Mouse (Mus musculus): ENCODE data around the gene Plcb4. TPM values are rescaled to one million over a fixed set of nuclear protein-coding genes. Genes with fewer than 3 reads are reported as not detected.
A peak's percentile ranks its signal among the peaks of the same experiment; 100 is the strongest.

Plcb4 gene
- polyA plus RNA-seq, 1 experiment: 37.9 TPM

DNA sequence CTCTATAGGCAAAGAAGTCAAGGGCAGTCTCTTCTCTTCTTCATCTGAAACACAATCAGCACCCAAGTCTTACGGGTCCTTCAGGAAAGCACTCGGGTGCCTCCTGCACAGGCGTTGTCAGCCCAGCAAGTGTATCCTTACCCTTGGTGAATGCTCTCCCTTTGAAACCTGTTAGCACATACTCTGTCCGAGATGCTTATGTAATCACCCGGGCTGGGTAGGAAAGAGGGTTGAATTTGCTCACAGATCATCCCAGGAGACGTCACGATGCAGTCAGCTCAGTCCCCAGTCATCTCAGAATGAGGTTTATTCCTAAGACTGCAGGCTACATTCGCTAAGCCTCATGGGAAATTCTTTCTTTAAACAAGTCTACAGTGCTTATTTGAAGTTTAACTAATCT, 184.9 kb downstream of the Plcb4 start:
- Histone ChIP-seq H3K27ac (replicated peaks; ENCODE audit: low read depth, low read length) (peak overlapping the region; percentile 94), H3K4me1 (ENCODE audit: control insufficient read depth, insufficient read depth, insufficient read length, low read length) (peaks cover 19% of the 10 kb centered on the region), H3K4me3 (ENCODE audit: insufficient read depth, low read depth, low read length) (peak overlapping the region; percentile 27; the same call in 1 of the 2 replicates)

DNA sequence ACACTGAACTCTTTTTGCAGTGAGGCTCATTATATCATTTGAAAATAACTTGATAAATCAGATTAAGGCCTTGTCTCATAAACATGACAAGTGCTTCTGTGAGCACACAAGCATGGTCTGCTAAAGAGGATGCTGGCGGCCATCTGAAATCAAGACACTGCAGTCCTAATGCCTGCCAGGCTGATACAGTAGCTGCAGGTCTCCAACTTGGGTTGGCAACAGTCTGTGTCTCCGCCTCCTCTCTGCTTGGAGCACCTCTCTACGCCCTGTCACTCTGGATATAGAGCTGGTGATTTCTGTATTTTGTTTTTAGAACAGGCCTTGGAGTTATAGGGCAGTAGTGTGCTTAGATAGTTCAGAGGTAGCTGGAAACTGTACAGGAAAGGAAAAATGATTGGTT, 188.1 kb downstream of the Plcb4 start:
- peaks cover 19% of the 10 kb centered on the region for H3K4me1 ChIP-seq (ENCODE audit: control insufficient read depth, insufficient read depth, insufficient read length, low read length)
- peak overlapping the region; percentile 29; the same call in 1 of the 2 replicates for H3K27ac ChIP-seq (replicated peaks; ENCODE audit: low read depth, low read length)
- H3K4me3 ChIP-seq (ENCODE audit: insufficient read depth, low read depth, low read length): no peak overlapping the region

DNA sequence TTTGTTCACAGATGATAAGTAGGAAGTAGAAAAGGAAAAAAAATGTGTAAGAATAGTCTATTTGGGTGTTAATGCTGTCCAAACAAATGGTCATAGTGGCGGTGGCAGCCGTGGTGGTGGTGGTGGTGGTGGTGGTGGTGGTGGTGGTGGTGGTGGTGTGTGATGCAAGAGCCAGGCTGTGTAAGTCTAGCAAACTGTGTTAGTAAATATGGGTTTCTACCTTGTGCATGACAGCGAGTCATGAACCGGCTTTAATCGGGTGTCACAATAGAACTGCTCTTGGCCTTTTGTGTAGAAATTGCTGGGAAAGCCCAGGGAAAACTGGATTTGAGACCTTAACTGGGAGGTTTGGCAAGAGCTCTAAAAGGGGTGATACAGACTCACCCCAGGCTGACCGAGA, 188.9 kb downstream of the Plcb4 start:
- H3K4me1 ChIP-seq (ENCODE audit: control insufficient read depth, insufficient read depth, insufficient read length, low read length): peaks cover 22% of the 10 kb centered on the region
- no peak overlapping the region for H3K4me3 ChIP-seq (ENCODE audit: insufficient read depth, low read depth, low read length)
- peak overlapping the region; percentile 76 for H3K27ac ChIP-seq (replicated peaks; ENCODE audit: low read depth, low read length)

DNA sequence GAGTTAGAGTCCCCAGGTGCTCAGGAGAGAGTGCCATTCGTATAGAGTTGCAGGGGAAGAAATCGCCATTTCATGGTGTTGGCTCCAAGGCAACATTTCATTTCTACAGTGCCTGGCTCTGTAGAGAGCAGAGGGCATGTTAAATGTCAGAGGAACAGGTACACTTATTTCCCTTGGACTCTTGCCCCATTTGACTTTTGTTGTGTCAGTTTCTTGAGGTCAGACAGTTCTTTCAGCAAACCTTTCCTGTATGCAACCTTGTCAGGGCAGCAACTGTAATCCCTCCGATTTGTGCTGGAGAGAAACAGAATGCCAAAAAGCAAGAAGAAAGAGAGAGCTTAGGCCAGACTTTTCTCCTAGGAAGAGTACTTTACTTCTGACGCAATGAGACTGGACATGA, 189.4 kb downstream of the Plcb4 start:
- peaks cover 20% of the 10 kb centered on the region for H3K4me1 ChIP-seq (ENCODE audit: control insufficient read depth, insufficient read depth, insufficient read length, low read length)
- no peak overlapping the region for H3K4me3 ChIP-seq (ENCODE audit: insufficient read depth, low read depth, low read length)
- H3K27ac ChIP-seq (replicated peaks; ENCODE audit: low read depth, low read length): peak overlapping the region; percentile 76

DNA sequence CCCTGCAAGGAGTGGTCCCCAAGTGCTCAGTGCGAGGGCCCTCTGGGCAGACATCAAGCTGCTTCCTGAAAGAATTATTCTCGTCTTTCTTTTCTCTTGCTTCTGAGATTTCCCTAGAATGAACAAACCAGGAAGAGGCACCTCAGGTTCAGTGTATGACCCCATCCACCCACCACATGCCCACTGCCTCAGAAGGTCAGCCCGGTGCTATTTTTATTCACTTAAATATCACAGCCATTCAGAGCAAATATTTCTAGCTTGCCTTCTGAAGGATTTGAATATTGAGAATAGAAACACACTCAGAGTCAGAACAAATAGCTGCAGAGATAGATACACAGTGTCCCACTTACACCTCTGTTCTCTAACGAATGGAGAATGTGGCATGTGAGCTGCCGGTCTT, 193.2 kb downstream of the Plcb4 start:
- Histone ChIP-seq H3K4me3 (ENCODE audit: insufficient read depth, low read depth, low read length) (no peak overlapping the region), H3K27ac (replicated peaks; ENCODE audit: low read depth, low read length) (peak overlapping the region; percentile 77), H3K4me1 (ENCODE audit: control insufficient read depth, insufficient read depth, insufficient read length, low read length) (peaks cover 31% of the 10 kb centered on the region)

DNA sequence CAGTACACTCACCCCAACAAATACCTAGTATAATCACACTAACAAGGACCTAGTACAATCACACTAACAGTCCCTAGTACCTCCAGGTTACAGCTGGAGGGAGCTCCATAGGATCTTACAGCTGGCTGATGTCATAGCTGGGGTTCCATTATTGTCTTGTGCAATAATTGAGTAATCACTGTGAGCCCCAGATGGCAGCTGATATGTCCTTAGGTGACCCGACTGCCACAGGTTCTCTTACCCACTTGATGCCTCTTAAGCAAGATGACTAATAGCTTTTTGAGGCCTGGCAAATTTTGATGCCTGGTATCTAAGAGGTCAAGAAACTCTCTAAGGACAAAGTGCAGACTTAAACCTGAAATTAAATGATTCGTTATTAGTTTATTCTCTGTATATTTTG, 194.3 kb downstream of the Plcb4 start:
- Histone ChIP-seq H3K4me1 (ENCODE audit: control insufficient read depth, insufficient read depth, insufficient read length, low read length) (peaks cover 24% of the 10 kb centered on the region), H3K27ac (replicated peaks; ENCODE audit: low read depth, low read length) (no peak overlapping the region), H3K4me3 (ENCODE audit: insufficient read depth, low read depth, low read length) (no peak overlapping the region)

DNA sequence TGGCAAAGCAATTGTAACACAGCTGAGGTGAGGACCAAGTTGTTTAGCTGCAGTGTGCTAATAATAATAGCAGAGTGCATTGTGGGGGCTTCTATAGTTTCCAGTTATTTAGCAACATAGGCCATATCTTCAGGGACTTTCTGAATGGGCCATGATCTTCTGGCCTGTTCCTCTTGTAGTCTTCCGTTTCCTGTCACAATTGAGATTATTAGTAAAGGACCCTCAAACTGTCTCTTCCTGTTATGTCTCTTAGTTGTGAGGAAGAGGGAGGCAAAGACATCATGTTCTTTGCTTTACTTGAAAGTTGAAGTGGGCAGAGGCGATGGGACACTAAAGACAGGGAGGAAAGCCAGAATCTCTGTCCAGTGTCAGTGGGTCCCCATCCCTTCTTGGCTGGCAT, 195.2 kb downstream of the Plcb4 start:
- H3K27ac ChIP-seq (replicated peaks; ENCODE audit: low read depth, low read length): peak overlapping the region; percentile 95
- peaks cover 18% of the 10 kb centered on the region for H3K4me1 ChIP-seq (ENCODE audit: control insufficient read depth, insufficient read depth, insufficient read length, low read length)
- H3K4me3 ChIP-seq (ENCODE audit: insufficient read depth, low read depth, low read length): no peak overlapping the region

DNA sequence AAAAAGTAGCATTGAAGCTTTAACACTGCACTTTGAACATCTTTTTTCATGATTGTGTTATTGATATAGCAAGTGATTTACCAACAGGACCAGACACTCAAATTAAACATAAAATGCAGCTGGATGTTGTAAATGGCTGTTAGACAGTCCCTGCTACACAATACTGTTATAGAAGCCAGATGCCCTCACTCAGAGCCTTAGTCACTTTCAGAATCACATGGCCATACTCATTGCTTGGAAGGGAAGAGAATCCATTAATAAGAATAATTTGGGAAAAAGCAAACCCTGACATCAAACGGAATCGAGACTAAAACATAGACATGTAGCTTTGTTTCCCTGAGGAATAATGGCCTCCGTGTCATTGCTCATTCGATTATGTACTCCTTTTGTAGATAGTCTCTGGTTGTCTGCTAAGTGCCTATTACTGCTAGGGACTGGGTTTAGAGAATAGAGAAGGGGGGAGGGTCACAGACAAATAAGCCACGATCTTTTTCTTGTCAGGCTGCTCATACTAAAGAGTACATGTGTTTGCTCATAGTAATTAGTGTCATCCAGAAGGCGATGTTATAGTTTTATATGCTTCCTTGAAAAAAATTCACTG, 197.2 kb downstream of the Plcb4 start:
- Histone ChIP-seq H3K4me3 (ENCODE audit: insufficient read depth, low read depth, low read length) (no peak overlapping the region), H3K27ac (replicated peaks; ENCODE audit: low read depth, low read length) (peak overlapping the region; percentile 84), H3K4me1 (ENCODE audit: control insufficient read depth, insufficient read depth, insufficient read length, low read length) (peaks cover 18% of the 10 kb centered on the region)

DNA sequence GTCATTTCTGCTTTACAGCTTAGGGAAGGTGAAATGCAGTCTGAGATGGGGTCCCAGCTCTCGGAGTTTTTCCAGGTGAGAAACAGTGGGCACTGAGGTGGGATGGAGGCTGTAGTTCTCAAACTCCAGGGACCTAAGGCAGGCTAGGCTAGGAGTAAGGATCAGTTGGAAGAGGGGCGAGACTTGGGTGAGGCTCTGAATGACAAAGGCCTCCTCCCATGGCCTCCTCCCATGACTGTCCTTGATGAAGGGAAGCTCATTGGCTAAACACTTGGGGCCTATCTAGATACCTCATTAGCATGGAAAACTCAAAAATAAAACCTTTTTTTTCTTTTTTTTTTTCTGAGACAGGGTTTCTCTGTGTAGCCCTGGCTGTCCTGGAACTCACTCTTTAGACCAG, 198.0 kb downstream of the Plcb4 start:
- Histone ChIP-seq H3K4me3 (ENCODE audit: insufficient read depth, low read depth, low read length) (no peak overlapping the region), H3K4me1 (ENCODE audit: control insufficient read depth, insufficient read depth, insufficient read length, low read length) (peaks cover 22% of the 10 kb centered on the region), H3K27ac (replicated peaks; ENCODE audit: low read depth, low read length) (peak overlapping the region; percentile 51)

DNA sequence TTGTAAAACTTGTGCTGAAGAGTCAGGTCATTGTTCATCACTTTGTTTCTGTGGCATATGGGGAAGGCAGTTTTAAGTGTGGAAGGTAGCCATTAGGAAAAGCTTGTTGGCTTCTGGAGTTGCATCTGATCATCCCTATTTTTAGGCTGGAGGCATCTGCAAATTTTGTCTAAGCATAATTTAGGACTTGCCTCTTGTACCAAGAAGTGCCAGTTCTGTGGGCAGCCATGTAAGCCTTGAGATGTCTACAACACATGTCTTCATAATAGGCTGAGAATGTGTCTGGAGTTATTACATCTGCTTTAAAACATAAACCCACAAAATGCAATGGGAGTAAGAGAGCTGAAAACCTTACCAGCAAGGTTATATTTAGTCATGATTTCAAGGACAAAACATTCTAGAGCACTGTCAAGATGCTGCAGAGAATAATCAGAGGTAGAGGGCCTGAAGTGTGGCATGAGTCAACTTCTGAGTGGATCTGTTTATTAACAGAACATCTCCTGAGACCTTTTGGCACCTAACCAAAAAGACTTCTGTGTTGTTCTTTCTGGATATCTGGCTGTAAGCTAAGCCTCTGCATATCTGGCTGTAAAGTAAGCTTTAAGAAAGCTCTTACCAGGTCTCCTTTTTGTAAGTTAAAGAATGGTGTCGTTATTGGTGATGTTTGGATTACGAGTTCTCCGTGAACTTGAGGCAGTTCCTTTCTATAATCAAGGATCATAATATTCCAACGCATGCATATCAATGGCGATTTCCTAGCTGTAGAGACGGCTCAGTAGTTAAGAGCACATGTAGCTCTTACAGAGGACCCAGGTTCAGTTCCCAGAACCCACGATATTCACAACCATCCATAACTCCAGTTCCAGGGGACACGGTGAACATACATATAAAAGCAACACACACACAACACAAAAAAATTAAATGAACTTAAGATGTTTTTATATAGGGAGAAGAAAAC, 203.0 kb downstream of the Plcb4 start:
- Histone ChIP-seq H3K4me3 (ENCODE audit: insufficient read depth, low read depth, low read length) (no peak overlapping the region), H3K4me1 (ENCODE audit: control insufficient read depth, insufficient read depth, insufficient read length, low read length) (peaks cover 21% of the 10 kb centered on the region), H3K27ac (replicated peaks; ENCODE audit: low read depth, low read length) (peak overlapping the region; percentile 30)

DNA sequence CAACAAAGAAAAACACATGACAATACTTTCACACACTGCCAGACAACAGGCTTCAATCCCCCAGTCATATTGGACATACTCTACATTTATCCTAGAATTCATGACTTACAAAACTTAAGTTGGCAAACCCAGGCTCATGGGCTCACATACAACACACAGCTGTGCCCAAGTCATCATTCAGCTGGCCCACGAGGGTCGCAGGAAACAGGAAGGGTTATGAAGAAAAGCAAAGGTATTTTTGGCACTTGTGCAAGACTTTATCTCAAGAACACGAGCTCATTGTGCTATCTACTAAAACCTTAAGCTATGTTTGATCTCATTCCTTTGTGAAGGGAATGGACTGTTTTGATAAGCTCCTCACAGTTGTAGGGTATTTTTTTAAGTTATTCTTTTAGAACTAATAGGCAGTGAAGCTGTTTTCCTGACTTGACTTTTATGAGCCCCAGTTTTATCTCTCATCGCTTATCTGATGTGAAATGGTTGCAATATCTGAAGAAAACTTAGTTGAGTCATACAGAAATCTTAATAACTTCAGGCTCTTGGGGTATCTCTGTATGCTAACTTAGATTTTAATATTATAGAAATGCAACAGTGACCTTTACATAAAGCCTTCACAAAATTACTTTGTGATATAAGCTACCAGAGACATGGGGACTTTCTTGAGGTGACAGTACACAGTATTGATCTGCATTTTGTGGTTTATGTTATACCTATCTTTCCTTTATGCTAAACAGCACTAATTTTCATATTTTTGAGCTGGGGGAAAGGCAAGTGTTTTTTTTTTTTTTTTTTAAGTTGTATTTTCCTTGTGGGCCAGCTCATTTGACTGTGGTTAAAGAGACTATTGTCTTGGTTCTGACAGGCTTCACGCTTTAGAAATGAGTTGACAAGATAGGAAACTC, 203.9 kb downstream of the Plcb4 start:
- Histone ChIP-seq H3K4me3 (ENCODE audit: insufficient read depth, low read depth, low read length) (no peak overlapping the region), H3K4me1 (ENCODE audit: control insufficient read depth, insufficient read depth, insufficient read length, low read length) (peaks cover 25% of the 10 kb centered on the region), H3K27ac (replicated peaks; ENCODE audit: low read depth, low read length) (no peak overlapping the region)

DNA sequence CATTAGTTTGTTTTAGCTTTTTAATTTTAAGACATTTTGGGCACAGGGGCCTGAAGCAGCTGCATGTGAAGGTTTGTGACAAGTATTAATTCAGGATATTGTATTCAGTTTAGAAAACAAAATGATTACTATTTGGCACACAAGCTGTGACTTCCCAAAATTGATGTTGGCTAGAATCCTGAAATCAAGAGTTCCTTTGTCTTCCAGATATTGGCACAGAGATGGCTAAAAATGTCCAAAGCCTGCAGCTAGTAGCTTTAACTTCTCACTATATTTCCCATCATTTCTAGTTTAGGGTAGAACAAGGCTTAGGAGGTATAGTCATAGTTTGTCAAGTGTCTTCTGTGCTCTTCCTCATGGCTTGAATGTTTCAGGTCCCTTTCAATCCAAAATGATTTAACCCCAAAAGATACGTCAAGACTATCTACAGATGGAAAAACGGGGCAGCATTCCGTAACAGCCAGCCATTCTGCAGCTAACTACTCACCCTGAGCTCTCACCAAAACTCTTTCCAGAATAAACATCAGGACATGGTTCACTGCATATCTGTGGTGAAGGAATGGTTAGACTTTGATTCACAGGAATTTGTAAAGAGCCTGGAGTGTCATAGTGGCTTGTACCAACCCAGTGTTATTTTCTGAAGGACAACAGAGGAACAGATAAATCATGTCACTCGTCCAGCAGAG, 204.7 kb downstream of the Plcb4 start:
- H3K4me1 ChIP-seq (ENCODE audit: control insufficient read depth, insufficient read depth, insufficient read length, low read length): peaks cover 25% of the 10 kb centered on the region
- no peak overlapping the region for H3K27ac ChIP-seq (replicated peaks; ENCODE audit: low read depth, low read length)
- no peak overlapping the region for H3K4me3 ChIP-seq (ENCODE audit: insufficient read depth, low read depth, low read length)

DNA sequence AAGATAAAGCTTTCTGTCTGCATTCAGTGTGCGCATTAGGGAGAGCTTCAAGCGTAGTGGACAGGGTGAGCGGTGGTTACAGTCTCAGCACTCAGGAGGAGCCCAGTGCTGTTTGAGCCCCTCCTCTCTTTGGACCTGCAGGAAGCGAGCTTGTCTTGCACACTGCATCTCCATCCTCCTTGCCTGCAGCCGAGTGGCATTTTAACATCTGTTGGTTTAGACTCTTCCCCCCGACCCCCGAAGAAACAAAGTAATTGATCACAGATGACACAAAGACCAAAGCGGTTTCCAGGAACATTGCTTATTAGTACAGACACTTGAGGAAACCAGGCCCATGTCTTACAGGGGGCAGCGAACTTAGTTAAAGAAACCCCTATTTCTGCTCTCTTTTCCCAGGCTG, 207.6 kb downstream of the Plcb4 start:
- Histone ChIP-seq H3K27ac (replicated peaks; ENCODE audit: low read depth, low read length) (peak overlapping the region; percentile 35), H3K4me1 (ENCODE audit: control insufficient read depth, insufficient read depth, insufficient read length, low read length) (peaks cover 31% of the 10 kb centered on the region), H3K4me3 (ENCODE audit: insufficient read depth, low read depth, low read length) (no peak overlapping the region)

DNA sequence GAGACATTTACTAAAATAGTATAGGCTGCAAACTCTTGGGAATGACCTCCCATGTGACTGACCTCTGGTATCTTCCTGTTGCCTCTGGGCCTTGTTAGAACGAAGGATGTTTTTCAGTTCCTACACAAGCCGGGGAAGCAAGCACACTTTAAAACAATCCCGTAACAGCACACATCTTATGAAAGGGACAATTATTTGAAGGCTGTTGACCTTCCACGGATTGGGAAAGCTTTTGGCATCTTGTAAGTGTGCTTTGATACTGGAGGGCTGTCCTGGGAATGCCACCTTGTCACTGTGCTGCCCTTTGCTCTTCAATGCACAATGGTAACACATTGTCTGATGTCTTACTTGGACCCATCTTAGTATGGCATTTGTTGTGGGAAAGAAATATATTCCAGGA, 208.0 kb downstream of the Plcb4 start:
- no peak overlapping the region for H3K4me3 ChIP-seq (ENCODE audit: insufficient read depth, low read depth, low read length)
- H3K27ac ChIP-seq (replicated peaks; ENCODE audit: low read depth, low read length): peak overlapping the region; percentile 35
- peaks cover 29% of the 10 kb centered on the region for H3K4me1 ChIP-seq (ENCODE audit: control insufficient read depth, insufficient read depth, insufficient read length, low read length)
